Mouse (Mus musculus) bone marrow, adult 2 months (tissue): ENCODE results near the gene Sergef. TPM values are rescaled to one million over a fixed set of nuclear protein-coding genes. Genes with fewer than 3 reads are reported as not detected.
A peak's percentile ranks its signal among the peaks of the same experiment; 100 is the strongest.

ENCODE experiments used
- H3K27ac ChIP-seq: fragments of 200-500 bp; 2 replicates; pipeline ENCODE4 v1.5.1; 2012; ENCODE audit warnings: low read depth, mild to moderate bottlenecking, control low read depth, inconsistent platforms, low read length; ENCODE audit not compliant: control insufficient read depth, poor library complexity, insufficient read depth
- H3K4me1 ChIP-seq: fragments of 200-500 bp; 2 replicates; pipeline ENCODE4 v1.6.1; 2011; ENCODE audit warnings: low read length; ENCODE audit not compliant: control insufficient read depth, insufficient read depth
- H3K4me3 ChIP-seq: fragments of 200-500 bp; replicated peaks from 2 replicates; pipeline ENCODE3; 2011; ENCODE audit warnings: mild to moderate bottlenecking, low read depth, low read length, control low read depth; ENCODE audit not compliant: control insufficient read depth
- CTCF ChIP-seq: fragments of 200-500 bp; IDR thresholded peaks from 2 replicates; pipeline ENCODE4 v1.5.1; 2011; ENCODE audit warnings: low read length, control low read depth; ENCODE audit not compliant: control insufficient read depth, insufficient read depth
- POLR2A ChIP-seq: fragments of 200-500 bp; IDR thresholded peaks from 2 replicates; pipeline ENCODE4 v1.6.1; 2011; ENCODE audit warnings: low read depth, mild to moderate bottlenecking, control low read depth, low read length, borderline replicate concordance; ENCODE audit not compliant: control insufficient read depth
- whole genome bisulfite sequencing: fragments of 180-500 bp; shearing (Covaris S2); methylation state at CpG from one replicate; pipeline ENCODE4 v1.1.7; 2018; 5-methylcytosine and 5-hydroxymethylcytosine counted together
- polyA plus RNA-seq: library from polyadenylated mRNA; stranded (reverse); fragments of >200 nt; gene quantifications from 2 replicates; pipeline ENCODE4 v1.2.4, GENCODE M21; 2011; ENCODE audit warnings: low replicate concordance; ENCODE audit not compliant: missing spikeins, insufficient read depth, insufficient read length

Gene Sergef
- polyA plus RNA-seq, 1 experiment: 6.5 TPM

DNA sequence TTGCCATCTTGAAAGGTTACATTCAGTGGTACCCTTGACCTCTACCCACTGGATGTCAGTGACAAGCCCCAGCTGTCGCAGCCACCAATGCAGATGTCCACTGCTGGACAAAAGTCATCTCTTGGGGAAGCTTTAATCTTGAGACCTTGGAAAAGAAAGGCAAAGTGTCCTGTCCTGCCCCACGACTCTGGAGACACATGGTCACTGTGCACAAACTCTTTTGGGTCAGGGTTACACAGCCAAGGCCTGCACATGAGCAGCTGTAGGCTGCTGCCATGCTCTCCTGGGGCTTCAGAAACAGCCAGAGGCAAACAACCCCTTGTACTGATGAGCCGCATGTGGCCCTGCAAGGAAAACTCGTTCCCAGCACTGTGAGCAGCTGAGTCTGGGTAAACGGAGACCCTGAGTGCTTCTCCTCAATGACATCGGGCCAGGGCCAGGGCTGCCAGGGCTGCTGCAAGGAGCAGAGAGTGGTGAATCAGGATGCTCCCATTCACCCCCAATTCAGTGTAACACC lies 27.1 kb downstream of the Sergef start:
- no peak for TF ChIP-seq CTCF
- TF ChIP-seq POLR2A: no peak
- 85% methylated on average over 6 of the region's 6 CpGs for WGBS
- H3K4me3 ChIP-seq: no peak overlapping the region
- no peak overlapping the region for H3K27ac ChIP-seq
- H3K4me1 ChIP-seq: no peaks in the 10 kb centered on the region; the same call in 1 of the 2 replicates

DNA sequence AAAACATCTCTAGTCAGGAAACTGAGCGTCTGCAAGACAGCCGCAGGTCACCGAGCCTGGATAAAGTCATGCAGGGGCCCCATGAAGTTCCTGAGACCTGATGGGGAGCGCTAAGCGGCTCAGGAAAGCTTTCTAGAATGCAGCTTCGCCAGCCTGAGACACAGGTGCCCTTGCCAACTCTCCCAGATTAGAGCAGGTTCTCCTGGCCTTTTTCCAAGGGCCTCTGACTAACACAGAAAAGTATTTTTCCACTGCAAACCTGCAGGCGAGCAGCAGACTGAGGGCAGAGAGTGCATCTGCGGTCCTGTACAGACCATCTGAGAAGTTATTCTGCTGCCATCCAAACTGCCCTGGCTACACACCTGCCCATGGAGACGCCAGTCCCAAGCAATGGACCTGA lies 27.6 kb downstream of the Sergef start:
- Histone ChIP-seq H3K4me3 (no peak overlapping the region), H3K27ac (no peak overlapping the region), H3K4me1 (no peaks in the 10 kb centered on the region; the same call in 1 of the 2 replicates)
- 87% methylated on average over 9 of the region's 9 CpGs for WGBS
- TF ChIP-seq CTCF (no peak), POLR2A (no peak)

DNA sequence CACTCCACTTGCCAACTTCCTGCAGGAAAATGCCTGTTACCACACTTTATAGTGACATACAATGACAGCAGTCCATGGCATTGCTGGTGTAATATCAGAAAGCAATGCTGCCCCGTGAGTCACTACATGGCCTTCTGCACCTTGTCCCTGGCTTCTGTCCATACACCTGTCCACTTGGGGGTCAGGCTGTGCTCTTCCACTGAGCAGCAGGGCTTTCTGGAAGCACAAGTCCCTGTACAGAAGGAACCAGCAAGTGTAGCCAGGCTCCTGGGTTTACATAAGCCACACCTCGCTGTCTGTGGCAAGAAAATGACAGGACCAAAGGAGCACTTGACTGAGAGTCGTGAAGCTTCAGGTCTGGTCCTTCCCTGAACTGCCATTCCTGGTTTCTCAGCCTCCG lies 30.3 kb downstream of the Sergef start:
- H3K27ac ChIP-seq: no peak overlapping the region
- 81% methylated on average over 4 of the region's 4 CpGs for WGBS
- no peak for TF ChIP-seq POLR2A
- no peak for TF ChIP-seq CTCF
- no peaks in the 10 kb centered on the region for H3K4me1 ChIP-seq
- no peak overlapping the region for H3K4me3 ChIP-seq

DNA sequence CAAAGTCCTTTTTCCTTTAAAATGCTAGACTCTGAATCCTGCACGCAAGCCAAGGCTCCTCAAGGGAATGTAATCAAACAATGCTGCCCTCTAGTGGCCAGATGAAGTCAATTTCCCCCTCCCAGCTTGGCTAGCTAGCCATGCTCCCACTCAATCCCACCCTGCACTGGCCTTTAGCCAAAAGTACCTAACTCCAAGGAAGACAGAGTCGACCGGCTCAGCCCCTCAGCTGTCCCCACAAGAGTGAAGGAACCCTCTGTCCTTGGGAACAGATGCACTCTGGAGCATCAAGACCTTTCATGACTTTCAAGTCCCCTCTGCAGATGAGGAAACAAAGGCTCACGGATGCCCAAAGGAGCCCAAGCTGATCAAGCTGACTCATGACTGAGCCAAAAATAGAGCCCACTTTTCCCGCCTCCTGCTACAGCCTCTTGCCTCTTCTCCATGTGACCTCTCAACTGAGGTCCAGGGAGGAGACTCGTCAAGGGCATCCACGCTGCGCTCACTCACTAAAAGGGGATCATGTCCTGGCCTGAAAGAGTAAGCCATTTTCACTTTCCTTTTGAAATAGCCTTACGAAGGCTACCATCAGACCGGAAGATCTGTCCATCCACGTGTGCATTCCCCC lies 32.1 kb downstream of the Sergef start:
- Histone ChIP-seq H3K4me1 (no peaks in the 10 kb centered on the region), H3K4me3 (no peak overlapping the region), H3K27ac (peak overlapping the region; percentile 38; the same call in 1 of the 2 replicates)
- peak; percentile 66 for TF ChIP-seq CTCF
- no peak for TF ChIP-seq POLR2A
- WGBS: 43% methylated on average over 11 of the region's 11 CpGs

DNA sequence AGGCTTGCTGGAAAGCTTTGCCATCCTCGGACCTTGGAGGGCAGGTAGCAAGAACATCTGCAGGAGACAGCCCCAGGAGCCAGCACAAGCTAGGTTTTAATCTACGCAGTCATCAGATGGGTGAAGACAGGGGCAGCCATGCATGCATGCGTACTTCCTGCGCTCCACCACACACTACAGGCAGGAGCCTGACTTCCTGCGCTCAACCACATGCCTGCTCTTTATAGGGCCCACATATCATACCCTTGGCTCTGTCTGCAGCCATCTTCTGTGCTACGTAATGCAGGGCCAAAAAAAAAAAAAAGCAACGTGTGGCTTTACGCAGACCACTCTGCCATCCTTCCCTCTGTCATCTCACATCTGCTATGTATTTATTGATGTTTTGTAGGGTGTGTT lies 32.6 kb downstream of the Sergef start:
- no peaks in the 10 kb centered on the region for H3K4me1 ChIP-seq
- WGBS: 35% methylated on average over 8 of the region's 8 CpGs
- peak overlapping the region; percentile 7 for H3K27ac ChIP-seq

DNA sequence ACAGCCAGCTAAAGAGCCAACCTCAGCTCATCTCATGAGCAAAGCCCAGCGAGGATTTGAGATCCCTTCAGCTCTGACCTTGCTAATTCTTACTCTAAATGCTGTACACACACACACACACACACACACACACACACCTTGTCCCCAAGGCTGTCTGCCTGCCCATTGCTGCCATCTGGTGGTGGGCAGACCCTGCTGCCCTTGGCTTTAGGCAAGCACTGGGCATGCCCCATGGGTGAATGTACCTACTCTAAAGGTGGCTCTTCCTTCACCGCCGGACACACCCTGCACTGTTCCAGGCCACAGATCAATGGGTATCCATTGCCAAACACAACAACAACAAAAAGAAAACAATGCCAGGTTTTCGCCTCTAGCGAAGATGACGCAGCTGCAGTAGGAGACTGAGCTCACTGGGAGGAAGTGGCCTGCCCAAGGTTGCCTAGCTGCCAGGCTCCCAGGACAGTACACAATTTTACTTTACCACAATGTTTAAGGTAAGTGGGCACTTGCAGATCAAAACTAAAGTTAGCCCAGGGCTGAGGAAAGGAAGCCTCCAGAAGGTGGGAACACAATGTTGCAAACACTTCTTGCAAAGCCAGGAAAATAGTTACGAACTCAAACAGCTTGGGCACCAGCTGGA lies 33.1 kb downstream of the Sergef start:
- peak; percentile 90 for TF ChIP-seq CTCF
- no peak for TF ChIP-seq POLR2A
- 71% methylated on average over 7 of the region's 7 CpGs for WGBS
- Histone ChIP-seq H3K4me1 (no peaks in the 10 kb centered on the region), H3K27ac (peak overlapping the region; percentile 7), H3K4me3 (no peak overlapping the region)

More for the DNA sequence above, 32.6 kb downstream of the Sergef start:
- H3K4me3 ChIP-seq: no peak overlapping the region
- TF ChIP-seq POLR2A (no peak), CTCF (no peak)

DNA sequence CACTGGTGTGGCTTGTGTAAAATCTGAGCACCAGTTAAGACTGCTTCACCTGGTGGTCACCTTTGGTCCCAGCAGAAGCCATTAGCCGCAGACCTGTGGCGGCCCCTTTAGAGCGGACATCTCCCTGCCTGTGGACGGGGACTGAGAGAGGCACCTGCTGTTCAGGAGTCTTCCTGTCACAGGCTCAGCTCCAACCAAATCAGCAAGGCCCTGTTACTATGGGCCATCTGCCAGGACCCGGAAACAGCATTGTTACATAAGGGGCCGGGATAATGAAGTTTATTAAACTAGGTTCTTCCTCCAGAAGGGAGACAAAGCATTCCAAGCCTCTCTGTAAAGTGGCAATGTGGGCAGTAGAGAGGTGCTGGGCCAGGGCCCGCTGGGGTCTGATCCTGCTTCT lies 36.6 kb downstream of the Sergef start:
- Histone ChIP-seq H3K27ac (no peak overlapping the region), H3K4me3 (no peak overlapping the region), H3K4me1 (no peaks in the 10 kb centered on the region)
- 89% methylated on average over 7 of the region's 7 CpGs for WGBS
- TF ChIP-seq POLR2A (no peak), CTCF (no peak)

DNA sequence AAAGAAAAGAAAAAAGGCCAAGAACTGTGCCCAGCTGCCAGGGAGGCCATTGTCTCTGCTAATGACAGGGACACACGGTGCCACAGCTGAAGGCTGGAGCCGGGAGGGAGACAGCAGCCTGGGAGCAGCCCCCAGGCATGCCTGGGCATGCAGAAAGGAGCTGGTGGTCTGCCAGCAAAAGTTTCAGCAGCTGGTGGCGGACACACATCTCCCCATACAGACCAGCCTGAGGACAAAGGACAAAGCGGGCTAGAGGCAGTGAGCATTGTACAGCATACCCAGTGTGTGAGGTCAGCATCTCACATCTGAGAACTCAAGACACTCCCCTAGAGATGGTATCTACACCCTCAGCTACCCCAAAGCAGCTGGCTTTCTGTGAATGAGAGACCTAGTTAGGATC lies 37.5 kb downstream of the Sergef start:
- 79% methylated on average over 4 of the region's 4 CpGs for WGBS
- Histone ChIP-seq H3K27ac (no peak overlapping the region), H3K4me1 (no peaks in the 10 kb centered on the region), H3K4me3 (no peak overlapping the region)
- TF ChIP-seq CTCF (no peak), POLR2A (no peak)
